Mouse (Mus musculus) heart, embryonic 16.5 days (tissue): ENCODE results near the gene AC124502.3. TPM values are rescaled to one million over a fixed set of nuclear protein-coding genes. Genes with fewer than 3 reads are reported as not detected.

ENCODE experiments used
- ATAC-seq: fragments of 200-750 bp; cut with Nextera tagmentation; replicated peaks from 2 replicates; pipeline ENCODE4 v1.8.0; 2017; ENCODE audit warnings: moderate number of reproducible peaks; ENCODE audit not compliant: insufficient read depth, low FRiP score; ENCODE audit errors: extremely low read depth
- H3K27ac ChIP-seq: fragments of 300-500 bp; sonication (generic); 2 replicates; pipeline ENCODE4 v1.5.1; 2014; ENCODE audit warnings: mild to moderate bottlenecking, low read length, control low read depth, moderate library complexity
- H3K27me3 ChIP-seq: fragments of 300-500 bp; sonication (generic); 2 replicates; pipeline ENCODE4 v1.6.1; 2014; ENCODE audit warnings: low read length, mixed read lengths; ENCODE audit not compliant: control insufficient read depth, insufficient read depth
- H3K36me3 ChIP-seq: fragments of 300-500 bp; sonication (generic); 2 replicates; pipeline ENCODE4 v1.6.1; 2014; ENCODE audit not compliant: control insufficient read depth, insufficient read depth
- H3K4me1 ChIP-seq: fragments of 300-500 bp; sonication (generic); 2 replicates; pipeline ENCODE4 v1.6.1; 2014; ENCODE audit warnings: low read length, mixed read lengths; ENCODE audit not compliant: control insufficient read depth, insufficient read depth
- H3K4me2 ChIP-seq: fragments of 300-500 bp; sonication (generic); 2 replicates; pipeline ENCODE4 v1.6.1; 2014; ENCODE audit warnings: low read depth, mild to moderate bottlenecking, control low read depth, low read length
- H3K4me3 ChIP-seq: fragments of 300-500 bp; sonication (generic); 2 replicates; pipeline ENCODE4 v1.5.1; 2014; ENCODE audit warnings: mild to moderate bottlenecking, control low read depth, low read length
- H3K9ac ChIP-seq: fragments of 300-500 bp; sonication (generic); 2 replicates; pipeline ENCODE4 v1.6.1; 2014; ENCODE audit warnings: low read length, control low read depth
- H3K9me3 ChIP-seq: fragments of 300-500 bp; sonication (generic); replicated peaks from 2 replicates; pipeline ENCODE4 v1.6.1; 2016; ENCODE audit warnings: low read length; ENCODE audit not compliant: control insufficient read depth
- WGBS: fragments of 180-500 bp; shearing (Covaris S2); extraction: QIAGEN DNeasy Blood & Tissue Kit; methylation state at CpG from one replicate; pipeline ENCODE4 v1.1.7; 2014; 5-methylcytosine and 5-hydroxymethylcytosine counted together
- polyA plus RNA-seq: library from polyadenylated mRNA; unstranded; fragments of >200 nt; fragmentation: Nextera tagmentation; extraction: Ambion mirVana; gene quantifications from 2 replicates; pipeline ENCODE4 v1.2.1, GENCODE M21; 2015

The AC124502.3 gene
- polyA plus RNA-seq, 1 experiment from 2014 or later = 2.7 TPM

DNA sequence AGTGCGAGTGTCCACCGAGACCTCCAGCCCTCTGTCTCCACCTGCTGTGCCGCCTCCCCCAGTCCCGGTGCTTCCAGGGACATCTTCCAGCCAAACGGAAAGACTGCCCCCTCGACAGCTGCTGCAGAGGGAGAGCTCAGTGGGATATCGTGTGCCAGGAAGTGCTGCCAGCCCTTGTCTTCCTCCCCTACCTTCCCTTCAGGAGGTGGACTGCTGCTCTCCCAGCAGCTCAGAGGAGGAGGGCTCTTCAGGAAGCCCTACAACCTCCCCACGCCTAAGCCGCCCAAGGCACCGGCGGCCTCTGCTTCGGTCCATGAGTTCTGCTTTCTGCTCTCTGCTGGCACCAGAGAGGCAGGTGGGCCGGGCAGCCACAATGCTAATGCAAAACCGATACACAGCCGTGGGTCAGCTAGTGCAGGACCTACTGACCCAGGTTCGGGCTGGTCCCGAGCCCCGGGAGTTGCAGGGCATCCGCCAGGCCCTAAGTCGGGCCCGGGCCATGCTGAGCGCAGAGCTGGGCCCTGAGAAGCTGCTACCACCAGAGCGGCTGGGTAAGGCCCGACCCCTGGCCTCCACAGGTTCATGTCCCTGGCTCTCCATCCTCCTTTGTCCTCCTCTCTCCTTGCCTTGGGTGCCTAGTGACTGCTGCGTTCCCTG lies 13.6 kb downstream of the AC124502.3 start:
- no peak for ATAC-seq
- Histone ChIP-seq H3K4me2 (no peak overlapping the region; the same call in 1 of the 2 replicates), H3K4me3 (no peak overlapping the region), H3K27ac (no peak overlapping the region), H3K36me3 (0 out of 2 replicates have a peak, but pooled peaks cover 3% of the 10 kb centered on the region), H3K9ac (peak overlapping the region; percentile 34; the same call in 1 of the 2 replicates), H3K27me3 (peaks cover 16% of the 10 kb centered on the region), H3K9me3 (no peaks in the 10 kb centered on the region), H3K4me1 (peaks cover 34% of the 10 kb centered on the region)
- 38% methylated on average over 25 of the region's 25 CpGs for WGBS

DNA sequence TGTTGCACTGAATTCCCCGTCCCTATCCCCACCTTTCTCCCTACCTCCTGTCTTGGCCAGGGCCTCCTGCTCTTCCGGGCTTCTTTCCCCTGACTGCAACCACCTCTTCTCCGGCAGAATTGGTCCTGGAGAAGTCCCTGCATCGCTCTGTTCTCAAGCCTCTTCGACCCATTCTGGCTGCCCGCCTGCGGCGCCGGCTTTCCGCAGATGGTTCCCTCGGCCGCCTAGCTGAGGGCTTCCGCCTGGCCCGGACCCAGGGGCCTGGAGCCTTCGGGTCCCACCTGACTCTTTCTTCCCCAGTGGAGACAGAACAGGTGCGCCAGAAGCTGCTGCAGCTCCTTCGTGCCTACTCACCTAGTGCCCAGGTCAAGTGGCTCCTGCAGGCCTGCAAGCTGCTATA lies 14.2 kb downstream of the AC124502.3 start:
- Histone ChIP-seq H3K4me3 (no peak overlapping the region), H3K4me2 (no peak overlapping the region), H3K36me3 (0 out of 2 replicates have a peak, but pooled peaks cover 3% of the 10 kb centered on the region), H3K27me3 (peaks cover 16% of the 10 kb centered on the region), H3K27ac (no peak overlapping the region), H3K9ac (no peak overlapping the region), H3K9me3 (no peaks in the 10 kb centered on the region), H3K4me1 (peaks cover 34% of the 10 kb centered on the region)
- ATAC-seq = no peak
- 69% methylated on average over 17 of the region's 17 CpGs for WGBS

DNA sequence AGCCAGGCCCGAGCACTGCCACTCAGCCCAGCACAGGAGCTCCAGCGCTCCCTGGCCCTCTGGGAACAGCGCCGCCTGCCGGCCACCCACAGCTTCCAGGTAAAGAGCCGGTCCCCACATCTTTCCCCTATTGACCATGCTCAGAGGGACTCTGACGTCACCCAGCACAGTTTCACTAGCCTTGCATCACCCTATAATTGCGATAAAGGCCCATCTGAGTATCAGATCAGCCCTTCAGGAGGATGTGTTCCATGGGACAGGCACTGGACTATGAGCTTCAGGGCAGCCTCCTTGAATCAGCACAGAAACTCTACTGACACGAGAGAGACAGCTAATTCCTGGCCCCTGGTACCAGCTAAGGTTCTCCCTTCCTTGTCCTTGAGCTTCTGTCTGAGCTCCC lies 15.2 kb downstream of the AC124502.3 start:
- Histone ChIP-seq H3K36me3 (no peaks in the 10 kb centered on the region), H3K27me3 (peaks cover 16% of the 10 kb centered on the region), H3K4me1 (peaks cover 40% of the 10 kb centered on the region), H3K9me3 (no peaks in the 10 kb centered on the region), H3K9ac (no peak overlapping the region), H3K4me2 (no peak overlapping the region), H3K4me3 (no peak overlapping the region), H3K27ac (no peak overlapping the region)
- WGBS = 37% methylated on average over 9 of the region's 9 CpGs
- ATAC-seq = no peak

DNA sequence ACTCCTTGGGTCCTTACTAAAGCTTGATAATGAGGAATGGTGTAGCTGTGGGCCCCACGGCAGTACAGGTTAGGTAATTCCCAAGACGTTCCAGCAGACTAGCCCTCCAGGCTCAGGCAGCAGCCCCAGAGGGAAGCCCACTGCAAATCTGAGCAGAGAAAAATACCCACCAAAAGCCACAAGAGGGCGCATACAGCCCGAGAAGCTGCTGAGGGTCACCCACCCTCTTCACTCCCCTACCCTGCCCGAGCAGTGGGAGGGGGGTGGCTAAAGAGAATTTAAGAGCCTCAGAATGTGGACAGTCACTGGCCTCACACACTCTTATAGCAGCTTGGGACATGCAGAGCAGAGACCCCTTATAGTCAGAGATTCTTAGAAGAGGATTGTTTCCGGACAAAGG lies 17.6 kb downstream of the AC124502.3 start:
- Histone ChIP-seq H3K9me3 (no peaks in the 10 kb centered on the region), H3K9ac (no peak overlapping the region), H3K4me2 (no peak overlapping the region), H3K27ac (no peak overlapping the region), H3K27me3 (peaks cover 16% of the 10 kb centered on the region), H3K36me3 (no peaks in the 10 kb centered on the region), H3K4me3 (no peak overlapping the region), H3K4me1 (peaks cover 46% of the 10 kb centered on the region)
- WGBS = 16% methylated on average over 6 of the region's 6 CpGs
- ATAC-seq = no peak

DNA sequence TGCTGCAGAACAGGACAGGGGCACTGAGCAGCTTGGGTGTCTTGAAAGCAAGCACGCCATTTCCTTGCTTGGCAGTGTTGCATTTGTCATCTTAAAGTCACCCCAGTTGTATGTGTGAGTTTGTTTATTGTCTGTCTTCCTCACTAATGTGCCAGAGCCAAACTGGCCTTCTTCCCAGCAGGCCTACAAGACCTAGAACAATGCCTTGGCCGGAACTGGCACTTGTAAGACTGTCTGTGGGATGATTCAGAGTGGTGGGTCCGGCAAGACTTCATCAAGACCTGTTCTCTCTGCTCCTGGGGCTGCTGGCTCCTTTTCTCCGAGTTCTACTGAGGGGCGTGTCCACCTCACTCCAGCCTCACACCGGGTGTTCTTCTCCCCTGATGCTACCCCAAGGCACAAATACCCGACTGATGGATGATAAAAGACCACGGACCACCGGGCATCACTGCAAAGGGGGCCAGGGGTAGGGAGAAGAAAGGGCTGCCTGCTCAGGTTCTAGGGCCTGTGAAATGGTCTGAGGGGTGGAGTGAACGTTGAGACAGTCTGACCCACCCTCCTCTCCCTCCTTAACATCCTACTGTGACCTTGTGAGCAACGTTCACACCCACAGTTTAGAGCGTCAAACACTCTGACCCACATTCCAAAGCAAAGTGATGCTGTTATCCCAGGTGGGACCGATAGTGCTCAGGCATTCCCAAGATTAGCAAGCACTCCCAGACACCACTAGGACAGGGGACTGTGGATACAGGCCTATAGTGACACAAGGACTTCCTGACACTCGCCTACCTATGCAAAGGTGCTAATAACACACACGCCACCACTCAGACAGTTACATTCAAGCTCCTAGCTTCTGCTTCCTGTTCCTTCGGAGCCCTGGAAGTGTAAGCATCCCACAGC lies 19.4 kb downstream of the AC124502.3 start:
- WGBS = 28% methylated on average over 16 of the region's 16 CpGs
- H3K4me1 ChIP-seq = peaks cover 31% of the 10 kb centered on the region
- H3K4me2 ChIP-seq = no peak overlapping the region
- no peaks in the 10 kb centered on the region for H3K9me3 ChIP-seq
- no peak overlapping the region for H3K27ac ChIP-seq
- no peak; the same call in 1 of the 2 replicates for ATAC-seq
- H3K36me3 ChIP-seq = no peaks in the 10 kb centered on the region
- H3K27me3 ChIP-seq = peaks cover 4% of the 10 kb centered on the region; the same call in 1 of the 2 replicates
- H3K9ac ChIP-seq = no peak overlapping the region
- H3K4me3 ChIP-seq = no peak overlapping the region

DNA sequence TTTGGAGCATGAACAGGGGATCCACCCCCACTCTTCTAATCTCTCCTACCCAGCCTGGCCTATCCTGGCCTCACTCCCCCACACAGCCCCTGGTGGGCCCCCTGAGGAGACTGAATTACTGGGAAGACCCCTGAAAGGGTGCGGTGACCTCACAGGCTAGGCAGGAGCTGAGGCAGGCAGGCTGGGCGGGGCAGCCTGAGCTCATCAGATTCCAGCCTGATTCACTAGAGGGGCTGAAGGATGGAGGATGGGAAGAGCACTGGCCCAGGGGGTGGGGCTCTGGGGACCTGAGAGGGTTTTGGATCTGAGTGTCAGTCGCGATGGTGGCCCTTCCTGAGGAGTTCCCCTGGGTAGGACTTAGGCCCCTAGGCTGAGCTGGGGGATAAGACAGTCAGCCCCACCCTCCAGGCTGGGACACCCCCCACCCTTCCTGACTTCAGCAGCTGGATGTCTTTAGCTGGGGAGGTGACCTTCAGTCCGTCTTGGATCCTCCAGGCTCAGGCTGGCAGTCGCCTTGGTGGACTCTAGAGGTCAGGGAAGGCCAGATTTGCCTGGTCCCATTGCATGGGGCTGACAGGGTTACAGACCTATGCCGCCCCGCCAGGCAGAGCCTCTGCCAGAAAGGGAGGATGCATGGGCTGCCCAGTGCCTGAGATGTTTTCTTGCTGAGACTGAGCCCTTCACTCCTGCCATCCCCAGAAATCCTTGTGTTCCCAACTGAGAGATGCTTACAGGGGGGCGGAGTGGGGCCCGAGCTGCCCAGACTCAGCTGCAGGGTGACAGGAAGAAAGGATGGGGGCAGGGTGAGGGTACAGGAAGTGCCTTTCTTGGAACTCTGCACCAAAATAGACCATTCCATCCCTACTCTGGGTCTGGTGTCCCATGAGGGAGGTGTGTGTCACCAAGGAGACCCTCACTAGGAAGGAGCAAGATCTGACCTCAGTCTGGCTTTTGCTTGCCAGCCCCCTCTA lies 20.4 kb downstream of the AC124502.3 start:
- no peak overlapping the region for H3K4me3 ChIP-seq
- H3K9me3 ChIP-seq = no peaks in the 10 kb centered on the region
- H3K9ac ChIP-seq = peak overlapping the region; percentile 55; the same call in 1 of the 2 replicates
- H3K4me2 ChIP-seq = no peak overlapping the region
- H3K4me1 ChIP-seq = peaks cover 31% of the 10 kb centered on the region
- WGBS = 21% methylated on average over 10 of the region's 10 CpGs
- no peaks in the 10 kb centered on the region for H3K36me3 ChIP-seq
- no peaks in the 10 kb centered on the region; the same call in 1 of the 2 replicates for H3K27me3 ChIP-seq
- peak; percentile 28 for ATAC-seq
- peak overlapping the region; percentile 50 for H3K27ac ChIP-seq

DNA sequence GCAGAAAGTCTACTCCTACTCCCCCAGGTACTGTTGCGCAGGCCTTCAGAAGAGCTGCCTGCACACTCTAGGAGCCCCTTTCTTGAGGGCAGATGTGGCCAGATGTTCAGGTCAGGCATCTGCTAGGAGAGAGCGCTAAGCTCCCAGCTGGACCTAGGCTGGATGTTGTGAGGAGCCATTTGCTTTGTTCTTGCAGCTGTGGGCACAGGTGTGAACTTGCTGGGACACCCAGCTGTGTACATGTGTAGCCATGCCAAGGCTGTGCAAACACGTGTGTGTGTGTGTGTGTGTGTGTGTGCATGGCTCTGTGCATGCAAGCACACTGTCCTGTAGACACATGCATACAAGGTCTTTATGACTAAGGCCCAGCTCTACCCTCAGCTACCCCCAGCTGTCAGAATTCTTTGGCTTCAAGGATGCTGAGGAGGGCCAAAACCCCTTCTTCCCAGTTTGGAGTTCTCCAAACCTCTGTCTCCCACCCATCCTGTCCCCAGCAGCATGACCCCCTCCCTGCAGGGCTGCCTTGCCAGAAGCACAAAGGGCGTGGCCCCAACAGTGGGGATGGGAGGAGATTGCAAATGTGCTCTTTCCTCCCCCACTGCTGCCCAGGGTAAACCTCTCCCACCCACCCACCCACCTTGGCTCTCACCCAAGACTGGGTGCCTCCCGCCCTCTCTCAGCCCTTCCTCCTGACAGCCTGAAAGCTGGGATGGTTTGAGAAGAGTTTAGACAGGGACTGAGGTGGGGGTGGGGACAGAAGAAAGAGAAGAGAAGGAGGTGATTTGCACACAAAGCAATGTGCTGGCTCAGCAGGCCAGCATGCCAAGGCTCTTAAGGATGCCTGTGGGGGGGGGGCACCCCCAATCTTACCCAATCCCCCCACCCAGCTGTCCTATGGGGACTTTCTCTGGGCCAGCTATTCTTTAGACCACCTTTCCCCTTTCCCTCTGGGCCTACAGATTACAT lies 22.0 kb downstream of the AC124502.3 start:
- Histone ChIP-seq H3K36me3 (no peaks in the 10 kb centered on the region), H3K4me2 (no peak overlapping the region), H3K4me3 (no peak overlapping the region), H3K27me3 (no peaks in the 10 kb centered on the region; the same call in 1 of the 2 replicates), H3K9me3 (no peaks in the 10 kb centered on the region), H3K4me1 (peaks cover 31% of the 10 kb centered on the region), H3K27ac (no peak overlapping the region), H3K9ac (no peak overlapping the region)
- 44% methylated on average over 5 of the region's 5 CpGs for WGBS
- no peak for ATAC-seq

DNA sequence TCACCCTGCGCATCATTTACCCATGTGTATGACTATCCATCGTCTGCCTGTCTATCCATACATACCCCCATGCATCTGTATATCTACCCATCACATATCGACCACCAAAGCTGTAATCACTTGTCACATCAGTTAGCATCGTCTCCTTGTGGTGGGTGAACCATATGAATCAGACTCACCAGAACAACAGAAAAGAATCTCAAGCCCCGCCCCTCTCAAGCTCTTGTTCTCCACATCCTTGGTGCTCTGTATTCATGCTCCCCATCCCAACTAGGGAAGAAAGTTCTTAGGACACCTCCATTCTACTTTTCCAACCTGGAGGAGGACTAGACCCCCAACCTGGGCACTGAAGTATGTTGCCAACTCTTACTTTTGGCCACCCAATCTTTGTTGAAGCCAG lies 23.4 kb downstream of the AC124502.3 start:
- Histone ChIP-seq H3K4me1 (peaks cover 29% of the 10 kb centered on the region), H3K36me3 (no peaks in the 10 kb centered on the region), H3K9me3 (no peaks in the 10 kb centered on the region), H3K27me3 (no peaks in the 10 kb centered on the region; the same call in 1 of the 2 replicates), H3K4me2 (no peak overlapping the region), H3K9ac (no peak overlapping the region), H3K4me3 (no peak overlapping the region), H3K27ac (no peak overlapping the region)
- 79% methylated on average over 5 of the region's 5 CpGs for WGBS
- no peak for ATAC-seq
